Mouse (Mus musculus): ENCODE data around the gene Tex30.
"Not testable (repeated sequence)": the region's sequence is repeated elsewhere in the genome, so short reads cannot be mapped to it uniquely, and the experiment has no call there.

The Tex30 gene

DNA sequence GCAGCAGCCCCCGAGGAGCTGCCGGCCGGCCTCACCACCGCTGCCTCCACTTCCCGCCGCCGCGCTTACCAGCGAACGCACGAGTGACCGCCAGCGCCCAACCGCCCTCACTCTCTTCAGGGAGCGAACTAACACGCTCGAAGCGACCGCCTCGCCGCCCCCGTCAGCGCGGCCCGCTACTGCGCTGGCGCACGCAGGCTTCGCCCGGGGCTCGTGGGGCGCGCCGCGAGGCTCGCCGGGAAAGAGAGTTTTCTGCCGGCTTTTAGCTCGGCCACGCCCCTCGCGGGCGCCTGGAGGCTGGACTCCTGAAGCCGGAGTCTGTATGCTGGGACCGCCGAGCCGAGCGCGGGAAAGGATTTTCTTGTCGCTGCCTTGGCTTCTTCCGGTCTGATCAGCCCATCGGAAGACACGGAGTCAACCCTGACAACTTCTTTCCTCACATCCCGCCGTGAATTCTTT lies at the start of gene Tex30:
Tex30 (minus strand) TSS at position 183 of the 459 bp plus-strand sequence.
- peak; percentile 98 for DNase-seq

- peak; percentile 15 for DNase-seq
These were observed 46.5 kb upstream of the Tex30 start for GRCm38 (mm10) chr1:44148706-44149105.

DNA sequence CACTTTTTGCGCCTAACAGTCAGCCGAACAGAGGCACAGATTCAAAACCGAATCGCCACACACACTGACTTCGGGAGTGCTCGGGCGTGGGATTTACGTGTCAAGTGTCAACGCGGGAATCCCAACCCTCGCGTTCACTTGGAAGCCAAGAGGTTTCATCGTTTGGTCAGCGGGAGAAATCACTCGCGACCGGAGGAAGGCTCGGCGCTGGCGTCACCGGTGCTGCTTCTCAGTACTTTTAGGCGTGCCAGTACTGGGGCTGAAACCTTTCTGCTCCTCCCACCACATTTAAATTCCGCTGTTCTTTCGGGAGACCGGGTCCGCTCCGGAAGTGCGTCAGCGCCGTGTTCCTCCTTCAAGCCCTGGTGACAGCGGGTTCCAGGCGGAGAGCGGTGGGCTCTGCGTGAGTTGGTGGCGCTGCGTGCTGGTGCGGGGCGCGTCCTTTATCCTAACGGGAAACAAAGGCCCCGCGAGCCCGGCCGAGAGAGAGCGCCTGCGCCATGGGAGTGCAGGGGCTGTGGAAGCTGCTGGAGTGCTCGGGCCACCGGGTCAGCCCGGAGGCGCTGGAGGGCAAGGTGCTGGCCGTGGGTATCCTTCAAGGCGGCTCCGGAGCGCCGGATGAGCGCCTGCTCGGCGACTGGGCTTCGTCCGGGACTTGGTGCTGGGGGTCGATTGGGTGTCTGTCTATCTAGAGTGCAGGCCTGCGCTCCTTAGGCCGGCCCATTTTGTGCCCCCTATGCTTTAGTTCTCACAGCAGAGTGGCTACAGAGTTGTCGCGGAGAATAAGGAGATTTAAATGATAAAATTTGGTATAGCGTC lies 45.5 kb upstream of the Tex30 start, which contains the start of gene Ercc5:
Ercc5 (plus strand) TSS at position 182 of the 819 bp plus-strand sequence.
- DNase-seq: peak; percentile 95

- DNase-seq: no peak
These were observed 40.5 kb upstream of the Tex30 start for GRCm38 (mm10) chr1:44142747-44143146.

DNA sequence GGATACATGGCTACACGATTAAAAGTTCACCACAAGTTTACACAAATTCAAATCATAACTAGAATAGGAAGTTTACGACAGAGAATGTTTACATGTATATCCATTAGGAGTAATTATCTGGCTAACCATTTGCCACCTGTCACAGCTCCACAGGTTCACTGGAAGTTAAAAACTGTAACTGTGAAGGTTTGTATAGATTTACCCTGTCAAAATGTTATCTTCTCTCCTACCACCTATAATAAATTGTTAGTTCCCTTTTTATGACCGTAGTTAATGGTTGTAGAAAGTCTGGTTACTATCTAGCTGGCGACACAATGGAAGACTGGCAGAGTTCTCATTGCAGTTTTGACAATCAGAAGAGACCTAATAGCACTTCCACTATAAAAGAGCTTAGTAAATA lies 38.0 kb upstream of the Tex30 start:
- DNase-seq: no peak

DNA sequence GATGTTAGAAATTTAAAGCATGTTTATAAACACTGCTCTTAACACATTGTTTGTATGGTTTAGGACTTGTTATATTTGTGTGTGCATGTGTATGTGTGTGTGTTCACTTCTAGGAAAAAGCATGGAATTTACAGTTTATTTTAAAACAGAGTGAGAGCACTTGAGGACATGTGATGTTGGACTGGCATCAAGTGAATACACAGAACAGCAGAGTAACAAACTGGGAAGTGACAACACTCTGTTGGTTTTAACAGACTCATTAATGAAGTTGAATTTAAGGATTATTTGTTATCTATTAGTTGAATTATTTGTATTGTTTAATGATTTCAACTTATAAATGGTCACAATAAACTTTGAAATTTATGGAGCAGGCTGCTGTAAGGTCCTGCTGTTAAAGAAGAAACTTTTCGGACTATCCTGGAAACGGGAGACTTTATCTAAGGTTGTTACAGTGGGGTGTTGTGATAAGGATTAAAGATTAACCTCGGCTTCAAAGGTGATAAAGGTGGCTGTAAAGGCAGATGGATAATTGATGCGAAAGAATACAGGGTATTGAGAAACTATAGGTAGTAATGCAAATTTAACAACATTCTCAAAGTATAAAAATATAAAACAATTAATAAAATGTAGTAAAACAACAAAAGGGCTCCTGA lies 27.8 kb upstream of the Tex30 start:
- no peak for DNase-seq

DNA sequence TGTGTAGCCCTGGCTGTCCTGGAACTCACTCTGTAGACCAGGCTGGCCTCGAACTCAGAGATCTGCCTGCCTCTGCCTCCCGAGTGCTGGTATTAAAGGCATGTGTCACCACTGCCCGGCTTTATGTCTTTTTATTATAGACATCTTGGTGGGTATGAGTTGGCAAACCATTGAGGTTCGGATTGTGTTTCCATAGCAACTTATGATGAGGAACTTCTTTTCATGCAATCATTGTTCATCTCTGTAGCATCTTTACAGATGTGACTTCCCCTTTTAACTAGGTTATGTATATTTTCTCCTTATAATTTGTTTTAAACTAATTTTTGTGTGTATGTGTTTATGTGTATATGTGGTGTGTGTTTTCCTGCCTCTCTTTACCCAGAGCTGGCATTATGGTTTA lies 23.3 kb upstream of the Tex30 start:
- DNase-seq: no peak

GRCm38 (mm10) chr1:44122256-44122655 lies 20.0 kb upstream of the Tex30 start:
- DNase-seq: no peak

DNA sequence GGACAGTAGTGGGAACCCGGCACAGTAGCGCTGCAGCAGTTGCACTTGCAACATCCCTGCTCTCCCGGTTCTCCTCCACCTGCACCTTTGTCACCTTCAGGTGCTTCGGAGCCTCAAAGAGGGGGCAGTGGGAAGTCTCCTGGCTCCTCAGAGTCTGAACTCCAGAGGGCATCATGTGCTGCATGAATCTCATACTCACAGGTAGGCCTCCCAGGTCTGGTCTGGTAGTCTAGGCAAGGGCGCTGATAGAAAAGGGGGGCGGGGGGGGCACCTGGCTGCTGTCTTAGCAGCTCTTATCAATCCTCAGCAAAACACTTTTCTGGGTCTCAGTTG lies 17.8 kb upstream of the Tex30 start:
- no peak for DNase-seq

GRCm38 (mm10) chr1:44119201-44120073 lies 17.2 kb upstream of the Tex30 start:
- peak; percentile 93 for DNase-seq

GRCm38 (mm10) chr1:44118239-44119054 lies 16.2 kb upstream of the Tex30 start, which contains the start of the genes Kdelc1 and Bivm:
TSS of gene Kdelc1 (minus strand) at chr1:44118808.
TSS of gene Bivm (plus strand) at chr1:44118957.
- peak; percentile 97 for DNase-seq

DNA sequence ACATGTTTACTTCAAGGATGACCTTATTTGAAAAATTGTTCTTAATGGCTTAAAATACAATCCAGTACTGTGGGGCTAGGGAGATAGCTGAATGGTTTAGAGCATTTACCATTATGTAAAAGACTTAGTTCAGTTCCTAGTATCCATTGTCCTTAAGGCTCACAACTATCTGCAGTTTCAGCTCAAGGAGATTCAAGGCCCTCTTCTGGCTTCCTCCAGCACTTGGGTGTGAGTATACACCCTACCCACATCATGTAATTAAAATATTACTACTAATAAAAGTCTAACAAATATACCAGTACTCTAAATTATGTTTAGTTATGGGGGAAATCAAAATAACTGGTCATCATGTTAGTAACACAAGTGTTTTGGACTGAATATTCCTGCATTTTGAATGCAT lies 15.3 kb upstream of the Tex30 start:
- no peak for DNase-seq

DNA sequence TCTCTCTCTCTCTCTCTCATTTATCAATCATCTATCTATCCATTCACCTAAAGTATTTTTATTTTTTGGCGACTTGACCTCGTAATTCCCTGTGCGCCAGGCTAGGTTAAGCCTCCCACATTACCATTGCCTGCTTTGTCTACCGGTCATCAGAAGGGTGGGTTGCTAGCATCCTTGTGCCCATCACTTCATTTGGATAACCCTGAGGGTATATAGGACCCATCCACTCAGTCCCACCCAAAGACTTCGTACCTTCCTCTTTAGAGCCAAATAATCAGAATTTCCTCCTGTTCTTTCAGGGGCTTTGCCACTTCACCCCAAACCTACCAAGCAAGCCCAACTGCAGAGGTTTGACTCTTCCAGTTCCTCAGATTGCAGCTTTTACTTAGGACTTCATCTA lies 698 bp upstream of the Tex30 start:
- peak; percentile 27 for DNase-seq

DNA sequence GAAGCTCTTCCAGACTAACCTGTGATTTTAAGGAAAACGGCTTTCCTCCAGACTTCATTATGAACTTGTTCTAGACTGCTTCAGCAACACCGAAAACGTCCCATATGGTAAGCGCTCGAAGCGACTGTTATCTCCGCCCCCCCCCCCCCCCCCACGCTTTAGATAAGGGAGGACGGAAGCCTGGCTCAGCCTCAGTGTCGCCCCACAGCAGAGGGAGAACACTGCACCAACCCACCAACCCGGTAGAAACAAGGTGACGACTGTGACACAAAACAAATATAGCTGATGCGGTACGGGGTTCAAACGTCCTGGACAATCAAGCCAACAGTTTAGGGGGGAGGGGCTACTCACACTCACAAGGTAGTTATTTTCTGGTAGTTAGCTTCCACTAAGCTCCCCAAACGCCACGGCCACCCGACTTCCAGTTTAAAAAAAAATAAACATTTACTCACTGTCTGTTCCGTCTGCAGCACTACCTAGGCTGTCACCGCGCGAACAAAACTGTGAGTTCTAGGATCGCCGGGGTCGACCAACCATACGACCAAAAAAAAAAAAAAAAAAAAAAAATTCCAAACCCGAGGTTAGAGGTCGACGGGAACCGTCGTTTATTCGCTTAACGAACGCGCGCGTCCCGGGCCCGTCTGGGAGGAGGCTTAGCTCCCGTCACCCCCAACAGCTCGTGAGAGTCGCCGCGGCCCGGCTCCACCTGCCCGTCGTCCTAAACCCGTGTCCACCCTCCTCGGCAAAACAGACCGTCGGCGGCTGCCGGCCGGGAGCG lies 604 bp downstream of the Tex30 start:
- peak; percentile 63 for DNase-seq

GRCm38 (mm10) chr1:44064625-44065024 lies 37.6 kb downstream of the Tex30 start:
- DNase-seq: peak; percentile 73

DNA sequence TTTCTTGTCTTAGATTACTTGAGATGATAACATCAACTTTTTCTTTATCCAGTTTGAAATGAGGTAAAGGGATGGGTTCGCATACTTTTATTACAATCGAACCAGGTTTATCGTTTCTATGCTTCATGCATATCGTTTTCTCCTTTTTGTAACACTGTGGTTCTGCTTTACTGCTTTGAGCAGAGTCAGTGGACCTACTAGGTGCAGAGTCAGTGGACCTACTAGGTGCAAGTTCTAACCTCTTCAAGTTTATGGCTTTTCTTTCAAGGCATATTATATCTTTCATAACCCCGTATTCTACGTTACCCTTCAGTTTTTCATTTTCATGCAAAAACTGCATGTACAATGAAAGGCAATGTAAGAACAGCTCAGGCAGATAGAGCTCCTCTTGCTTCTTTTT lies 38.8 kb downstream of the Tex30 start:
- DNase-seq: no peak

DNA sequence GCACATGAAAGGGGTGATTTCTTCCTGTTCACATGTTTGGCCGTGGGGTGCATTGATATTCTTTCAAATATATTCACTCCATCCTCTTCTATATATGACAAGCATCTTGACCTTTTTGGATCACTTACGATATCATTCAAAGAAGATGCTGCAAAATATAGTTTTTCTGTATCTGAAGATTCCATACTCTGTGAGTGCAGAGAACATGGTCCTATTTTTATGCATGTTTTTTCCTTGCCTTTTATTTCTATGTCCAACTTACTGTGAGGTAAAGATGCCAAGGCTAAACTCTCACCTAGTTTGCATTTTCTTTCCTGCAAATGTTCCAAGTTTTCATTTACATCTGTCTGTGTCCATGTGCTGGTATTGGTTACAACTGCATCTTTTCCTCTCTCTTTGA lies 40.4 kb downstream of the Tex30 start, which contains the start of gene Gm8251:
Gm8251 (minus strand) TSS at position 101 of the 400 bp plus-strand sequence.
- DNase-seq: no peak

GRCm38 (mm10) chr1:44057805-44058204 lies 44.4 kb downstream of the Tex30 start:
- DNase-seq: no peak

- DNase-seq: no peak
These were observed 55.7 kb downstream of the Tex30 start for GRCm38 (mm10) chr1:44046556-44046955.

DNA sequence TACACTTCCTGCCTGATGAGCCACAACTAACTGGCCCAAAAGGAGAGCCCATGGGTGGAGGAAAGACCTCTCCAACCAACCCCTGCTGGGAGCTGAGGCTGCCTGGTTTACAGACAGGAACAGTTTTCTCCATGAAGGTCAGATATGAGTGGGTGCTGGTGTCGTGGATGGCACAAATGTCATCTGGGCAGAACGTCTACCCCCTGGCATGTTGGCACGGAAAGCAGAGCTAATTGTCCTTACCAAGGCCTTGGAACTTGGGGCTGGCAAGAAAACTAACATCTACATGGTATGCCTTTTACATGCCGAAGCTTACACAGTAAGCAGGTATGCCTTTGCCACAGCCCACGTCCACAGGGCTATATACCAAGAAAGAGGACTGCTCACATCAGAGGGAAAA lies 56.6 kb downstream of the Tex30 start:
- not testable (repeated sequence) for DNase-seq

- DNase-seq: no peak
These were observed 59.7 kb downstream of the Tex30 start for GRCm38 (mm10) chr1:44042555-44042915.
